Mouse (Mus musculus): ENCODE measurements around the gene Lysmd2.
"Not testable (repeated sequence)": the region's sequence is repeated elsewhere in the genome, so short reads cannot be mapped to it uniquely, and the experiment has no call there.

Lysmd2 gene

DNA sequence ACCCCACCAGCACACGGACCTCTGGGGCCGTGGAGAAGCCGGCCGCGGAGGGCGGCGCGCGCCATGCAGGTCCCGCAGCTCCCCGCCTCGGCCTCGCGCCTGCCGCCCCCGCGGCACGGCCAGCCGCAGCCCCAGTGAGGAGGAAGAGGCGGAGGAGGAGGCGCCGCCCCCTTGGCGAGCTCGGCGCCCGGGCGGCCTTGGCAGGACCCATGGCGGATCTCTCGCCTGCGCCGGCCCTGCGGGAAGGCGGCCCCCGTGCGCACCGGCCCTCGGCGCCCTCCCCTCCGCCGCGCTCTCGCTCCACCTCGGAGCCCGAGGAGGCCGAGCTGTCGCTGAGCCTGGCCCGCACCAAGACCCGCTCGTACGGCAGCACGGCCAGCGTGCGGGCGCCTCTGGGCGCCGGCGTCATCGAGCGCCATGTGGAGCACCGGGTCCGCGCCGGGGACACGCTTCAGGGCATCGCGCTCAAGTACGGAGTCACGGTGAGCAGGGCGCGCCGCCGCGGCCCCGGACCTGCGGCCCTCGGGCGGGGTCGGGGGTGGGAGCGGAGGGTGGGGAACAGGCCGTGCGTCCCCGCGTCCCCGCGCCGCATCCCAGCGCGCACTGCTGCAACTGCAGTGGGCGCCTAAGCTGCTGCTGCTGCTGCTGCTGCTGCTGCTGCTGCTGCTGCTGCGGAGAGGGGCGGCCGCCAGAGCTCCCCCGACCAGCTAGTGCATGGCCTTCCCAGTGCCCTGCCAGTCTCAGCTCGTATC lies at the start of gene Lysmd2:
Gene Lysmd2, plus strand, starts transcription at position 186 of the 752 bp plus-strand sequence.
- DNase-seq = peak; percentile 60

DNA sequence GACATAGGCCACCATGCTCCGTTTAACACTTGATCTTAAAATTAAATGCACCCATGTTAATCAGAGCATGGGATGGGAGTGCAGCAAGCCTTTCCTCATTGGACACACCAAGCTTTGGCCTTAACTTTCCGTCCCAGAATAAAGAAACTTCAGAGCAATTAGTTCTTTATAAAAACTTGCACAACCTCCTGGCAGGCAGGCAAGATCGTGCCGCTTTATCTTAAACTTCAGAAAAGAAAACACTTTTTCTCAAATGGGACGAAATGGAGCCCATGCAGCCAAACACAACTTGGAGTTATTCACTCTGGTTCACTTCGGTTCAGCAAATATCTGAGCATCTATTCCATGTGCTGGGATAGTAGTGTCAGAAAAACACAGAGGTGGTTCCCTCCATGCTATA lies 46.2 kb upstream of the Lysmd2 start:
- DNase-seq = no peak

DNA sequence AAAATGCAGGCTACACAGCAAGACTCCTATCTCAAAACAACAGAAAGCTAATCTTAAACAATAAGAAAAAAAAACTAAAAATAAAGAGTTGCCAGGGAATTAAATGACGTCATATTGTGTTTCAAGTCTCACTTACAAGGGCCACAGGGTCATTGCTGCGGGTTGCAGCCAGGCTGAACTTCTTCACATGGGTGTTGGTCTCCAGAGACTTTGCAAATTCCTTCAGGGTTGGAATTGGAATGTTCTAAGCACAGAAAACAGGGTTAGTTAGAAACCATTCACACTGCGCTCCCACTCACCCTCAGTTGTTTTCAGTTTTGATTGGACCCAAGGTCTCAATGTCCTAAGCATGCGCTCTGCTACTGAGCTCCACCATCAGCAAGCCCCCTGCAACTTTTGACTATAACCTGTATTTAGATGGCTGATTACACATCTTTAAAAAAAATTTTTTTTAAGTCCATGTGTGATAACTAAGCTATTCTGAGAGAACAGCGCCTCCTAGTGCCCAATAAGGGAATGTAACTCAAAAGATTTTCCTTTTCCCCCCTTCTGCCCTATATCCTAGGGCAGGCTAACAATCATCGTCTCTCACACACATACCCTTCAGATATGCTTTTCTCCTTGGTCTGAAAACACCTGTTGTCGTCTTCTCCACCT lies 43.7 kb upstream of the Lysmd2 start:
- no peak for DNase-seq

DNA sequence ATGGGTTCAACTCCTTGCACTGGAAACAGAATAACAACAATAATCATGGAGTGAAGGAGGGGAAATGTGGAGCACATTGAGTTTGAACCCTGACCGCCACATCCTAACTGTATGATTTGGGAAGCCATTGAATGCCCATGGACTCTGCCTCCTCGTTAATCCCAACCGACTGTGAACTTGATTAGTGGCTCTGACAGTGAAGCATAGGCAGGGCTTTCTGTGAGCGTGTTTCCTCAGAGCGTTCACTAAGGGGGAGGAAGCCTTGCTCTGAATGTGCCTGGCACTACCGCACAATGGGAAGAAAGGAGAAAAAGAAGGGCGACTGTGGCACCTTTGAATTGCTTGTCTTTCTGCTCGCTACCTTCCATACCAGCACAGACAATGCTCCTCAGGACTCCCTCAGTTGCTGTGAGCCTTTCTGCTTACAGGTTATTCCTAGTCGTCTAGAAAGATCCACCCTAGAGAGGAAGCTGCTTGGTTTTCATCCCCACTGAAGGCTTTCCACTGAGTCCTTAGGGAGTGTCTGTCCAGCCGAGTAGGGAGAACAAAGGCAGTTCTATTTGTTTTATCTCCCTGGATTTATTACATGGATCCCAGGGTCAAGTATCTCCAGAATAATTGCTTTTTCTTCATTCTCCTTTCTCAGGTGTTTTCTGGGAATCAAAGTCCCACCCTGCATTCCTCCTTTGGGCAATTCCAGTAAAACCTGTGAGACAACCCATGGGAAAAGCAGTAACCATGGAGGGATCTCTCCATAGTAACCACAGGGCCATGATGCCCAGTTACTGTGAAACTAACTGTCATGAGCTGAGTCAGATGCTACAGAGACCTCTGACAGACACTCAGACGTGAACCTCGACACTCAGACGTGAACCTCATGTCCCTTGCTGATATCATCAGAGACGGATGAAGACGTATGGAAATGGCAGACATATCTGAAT lies 35.4 kb upstream of the Lysmd2 start:
- no peak for DNase-seq

DNA sequence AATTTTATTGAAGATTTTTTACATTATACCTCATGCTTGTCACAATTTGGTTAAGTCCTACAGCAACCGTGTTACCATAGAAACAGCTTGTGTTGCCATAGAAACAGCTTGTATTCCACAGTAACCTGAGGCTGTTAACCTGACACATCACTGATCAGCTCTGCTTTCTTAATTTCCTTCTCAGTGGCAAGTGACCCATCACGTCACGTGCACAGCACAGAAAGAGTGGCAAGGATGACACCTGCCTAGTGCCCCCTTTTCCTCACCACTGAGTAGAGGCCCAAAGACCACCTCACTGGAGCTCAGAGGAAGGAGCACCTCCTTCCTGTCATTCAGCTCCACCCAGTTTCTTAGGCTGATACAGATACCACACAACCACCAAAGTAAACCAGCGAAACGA lies 32.1 kb upstream of the Lysmd2 start:
- no peak for DNase-seq

DNA sequence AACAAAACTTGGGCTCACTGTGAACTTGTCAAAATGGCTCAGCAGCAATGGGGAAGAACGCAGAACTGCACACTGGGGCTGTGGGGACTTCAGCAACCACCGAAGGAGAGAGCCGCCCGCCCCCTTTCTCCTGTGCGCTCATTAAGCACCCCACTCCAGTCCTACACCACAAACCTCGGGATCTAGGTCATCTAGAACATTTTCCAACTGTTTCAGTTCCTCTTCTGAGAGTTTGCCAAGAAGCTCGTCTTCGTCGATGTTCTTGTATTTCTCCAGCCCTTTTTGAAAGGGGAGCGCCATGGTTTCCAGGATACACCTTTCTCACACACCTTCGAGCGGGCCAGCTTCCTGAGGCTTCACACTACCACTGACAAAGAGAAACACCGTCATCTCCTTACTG lies 28.5 kb upstream of the Lysmd2 start:
- no peak for DNase-seq

DNA sequence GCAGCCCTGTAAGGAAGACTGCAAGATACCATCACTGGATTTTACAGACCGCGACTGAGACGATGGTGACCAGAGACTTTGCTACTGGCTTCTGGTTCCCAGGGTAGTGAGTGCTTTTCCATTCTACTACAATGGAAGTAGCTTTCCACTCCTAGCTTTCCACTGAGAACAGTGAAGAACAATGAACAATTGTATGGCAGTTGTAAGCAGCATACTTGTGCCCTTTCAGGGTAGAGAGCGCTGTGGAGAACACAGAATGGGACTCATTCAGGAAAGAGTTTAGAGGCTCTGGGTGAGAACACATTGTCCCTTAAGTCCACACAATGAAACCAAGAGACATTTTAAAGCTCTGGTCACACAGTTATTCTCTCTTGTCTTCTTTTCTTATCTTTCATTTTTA lies 27.9 kb upstream of the Lysmd2 start:
- no peak for DNase-seq

DNA sequence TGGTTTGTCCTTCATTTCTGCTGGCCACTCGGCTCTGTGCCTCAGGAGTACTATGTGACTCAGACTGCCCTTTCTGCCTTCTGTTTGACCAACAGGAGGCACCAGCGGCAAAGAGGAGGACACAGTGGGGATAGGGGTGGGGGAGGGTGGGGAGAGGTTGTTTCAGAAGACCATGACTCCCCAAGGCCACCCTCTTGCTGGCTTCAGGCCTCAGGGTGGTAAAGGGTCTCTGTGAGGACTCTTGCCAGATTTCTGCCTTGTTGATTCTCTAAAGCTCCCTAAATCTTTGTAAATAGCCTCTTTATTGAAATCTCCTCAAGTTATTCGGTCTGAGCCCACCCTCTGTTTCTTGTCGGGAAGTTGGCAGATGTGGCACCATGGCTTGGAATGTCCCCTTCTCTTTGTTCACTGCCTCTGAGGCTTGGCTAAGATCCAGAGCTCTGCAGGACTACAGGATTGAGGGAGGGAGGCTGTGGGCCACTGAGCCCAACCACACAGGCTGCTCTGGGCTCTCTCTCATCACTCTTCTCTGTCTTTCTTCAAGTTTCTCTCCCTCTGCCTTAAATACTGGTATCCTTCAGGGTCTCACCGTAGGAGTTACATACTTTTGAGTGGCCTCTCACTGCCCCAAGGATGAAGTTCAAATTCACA lies 26.2 kb upstream of the Lysmd2 start:
- peak; percentile 44 for DNase-seq

DNA sequence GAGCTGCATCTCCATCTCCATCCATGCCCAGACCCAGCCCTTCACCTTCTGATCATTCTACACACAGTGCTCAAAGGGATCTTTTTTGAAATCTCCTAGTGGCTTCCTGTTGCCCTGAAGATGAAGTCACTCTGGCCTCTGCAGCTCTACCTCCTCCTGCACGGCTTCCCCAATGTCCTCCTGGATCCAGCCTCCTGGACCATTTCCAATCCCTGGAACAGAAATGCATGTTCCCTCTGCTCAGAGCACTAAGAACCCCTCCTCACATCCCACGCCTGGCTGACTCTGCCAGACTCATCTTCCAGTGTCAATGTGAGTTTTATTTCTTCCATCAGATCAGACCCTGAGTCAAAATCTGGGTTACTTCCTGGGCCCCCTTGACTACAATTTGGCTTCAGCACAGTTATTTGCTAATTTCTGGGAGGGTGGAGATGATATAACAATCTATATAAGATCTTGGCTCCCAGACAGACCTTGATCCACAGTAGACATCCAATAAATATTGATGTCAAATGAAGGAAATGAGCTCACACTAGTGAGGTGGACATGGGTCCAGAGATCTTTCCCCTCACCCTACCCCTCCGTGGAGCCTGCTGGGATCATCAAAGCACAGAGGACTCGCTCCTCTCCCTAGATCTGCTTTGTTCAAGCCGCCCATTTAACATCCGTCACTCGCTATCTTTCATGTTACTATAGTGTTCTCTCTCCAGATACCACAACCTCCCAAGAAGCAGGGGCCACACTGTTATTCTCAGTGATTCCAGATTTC lies 25.2 kb upstream of the Lysmd2 start:
- DNase-seq = peak; percentile 21

DNA sequence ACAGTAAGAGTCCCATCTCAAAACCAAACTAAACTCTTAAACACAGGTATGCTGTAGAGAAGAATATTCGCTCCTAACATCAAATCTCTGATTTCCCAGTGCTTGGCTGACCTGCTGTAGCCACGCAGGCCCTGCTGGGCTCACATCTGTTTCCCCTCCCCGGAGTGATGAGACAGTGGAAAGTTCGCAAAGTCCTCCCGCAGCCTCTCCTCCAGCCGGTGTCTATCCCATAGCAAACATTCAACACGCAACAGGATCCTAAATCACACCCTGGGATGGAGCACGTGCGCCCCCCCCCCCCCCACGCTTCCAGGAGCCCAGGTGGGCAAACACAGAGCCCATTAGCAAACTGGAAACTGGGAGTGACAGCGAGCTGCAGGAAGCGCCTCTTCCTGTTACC lies 24.0 kb upstream of the Lysmd2 start:
- no peak for DNase-seq

DNA sequence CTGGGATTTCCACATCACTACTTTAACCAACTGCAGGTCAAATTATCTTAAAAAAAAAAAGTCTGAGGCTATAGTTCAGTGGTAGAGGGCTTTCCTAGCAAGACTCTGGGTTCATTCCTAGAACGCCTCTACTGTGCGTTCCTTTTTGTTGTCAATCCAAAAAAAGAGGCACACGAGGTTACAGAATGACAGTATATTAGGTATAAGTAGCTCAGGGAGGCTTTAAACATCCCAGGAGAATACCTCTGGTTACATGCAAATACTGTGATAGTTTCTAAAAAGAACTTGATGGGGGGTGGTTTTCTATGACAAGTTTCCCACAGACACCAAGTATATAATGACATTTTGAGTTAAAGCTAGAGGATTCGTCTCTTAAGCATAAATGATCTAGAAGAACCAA lies 18.0 kb upstream of the Lysmd2 start:
- no peak for DNase-seq

DNA sequence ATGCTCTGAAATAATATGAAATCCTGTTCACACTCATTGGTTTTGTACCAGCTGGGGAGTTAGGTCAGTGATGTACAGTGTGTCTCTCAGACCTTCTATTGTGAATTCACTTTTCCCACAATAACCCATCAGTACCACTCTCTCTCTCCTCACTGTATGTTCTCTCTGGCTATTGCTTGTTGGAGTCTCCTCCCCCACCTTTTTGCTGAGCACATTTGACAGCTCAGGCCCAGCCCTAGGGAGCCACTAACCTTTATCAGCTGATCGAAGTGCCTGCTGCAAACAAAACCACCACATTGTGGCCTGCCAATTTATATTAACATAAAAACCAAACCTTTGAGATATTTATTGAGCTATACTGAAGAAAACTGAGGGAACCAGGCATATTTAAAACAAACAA lies 16.0 kb upstream of the Lysmd2 start:
- no peak for DNase-seq

DNA sequence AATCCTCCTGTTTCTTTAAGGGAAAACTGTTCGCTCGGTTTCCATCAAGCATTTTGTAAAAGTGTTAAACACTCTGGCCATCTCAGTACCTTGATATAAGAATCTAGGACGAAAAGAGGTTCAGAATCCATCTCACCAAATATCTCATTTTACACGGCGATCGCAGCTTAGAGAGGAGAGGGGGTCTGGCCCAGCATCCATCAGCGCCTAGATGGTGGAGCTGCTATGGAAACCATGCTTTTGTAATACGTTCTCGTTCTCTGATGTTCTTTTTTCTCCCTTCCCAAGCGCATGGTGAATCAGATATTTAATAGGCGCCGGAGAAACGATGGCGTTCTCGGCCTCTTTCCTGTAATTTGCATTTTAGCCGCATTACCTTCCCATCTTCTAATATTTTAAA lies 15.6 kb upstream of the Lysmd2 start:
- DNase-seq = no peak

DNA sequence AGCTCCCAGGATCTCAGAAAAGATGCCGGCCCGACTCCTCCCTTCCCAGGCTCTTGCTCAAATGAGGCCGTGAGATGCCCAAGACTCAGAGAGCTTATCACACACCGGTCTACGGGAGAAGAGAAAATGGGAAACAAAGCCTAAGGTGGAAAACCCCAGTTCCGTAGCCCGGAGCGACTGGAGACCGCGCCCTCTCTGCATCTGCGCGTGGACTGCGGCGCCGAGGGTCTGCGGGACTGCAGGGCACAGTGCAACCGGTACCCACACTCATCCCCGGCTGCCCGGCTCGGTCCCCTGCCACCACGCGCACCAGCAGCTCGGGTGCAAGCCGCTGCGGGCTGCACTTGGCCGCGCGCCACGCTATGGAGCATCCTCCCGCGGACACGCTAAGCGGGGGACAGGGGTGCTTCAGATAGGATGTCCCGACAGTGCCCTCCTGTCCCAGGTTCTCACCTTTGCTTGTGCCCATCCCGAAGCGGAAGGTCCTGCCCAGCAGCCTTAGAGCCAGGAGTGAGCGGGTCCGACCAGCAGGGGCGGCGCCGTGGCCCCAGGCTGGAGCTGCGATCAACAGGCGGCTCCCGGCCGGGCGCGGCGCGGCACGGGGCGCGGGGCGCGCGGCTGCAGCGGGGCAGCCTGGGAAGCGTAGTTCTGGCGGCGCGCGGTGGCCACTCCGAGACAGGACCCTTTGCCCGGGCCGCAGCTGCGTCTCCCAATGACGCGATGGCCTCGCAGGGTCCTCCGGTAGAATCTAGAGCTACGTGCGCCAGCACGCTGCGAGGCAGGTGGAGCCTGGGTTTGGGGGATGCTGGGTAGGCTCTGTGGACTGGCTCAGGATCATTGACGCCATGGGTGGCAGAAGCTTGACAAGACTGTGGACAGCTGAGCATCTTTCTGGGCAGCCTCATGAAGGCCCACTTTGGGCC lies 14.7 kb upstream of the Lysmd2 start, which contains the start of gene Tmod2:
Gene Tmod2, minus strand, starts transcription at position 755 of the 923 bp plus-strand sequence.
- peak; percentile 78 for DNase-seq

DNA sequence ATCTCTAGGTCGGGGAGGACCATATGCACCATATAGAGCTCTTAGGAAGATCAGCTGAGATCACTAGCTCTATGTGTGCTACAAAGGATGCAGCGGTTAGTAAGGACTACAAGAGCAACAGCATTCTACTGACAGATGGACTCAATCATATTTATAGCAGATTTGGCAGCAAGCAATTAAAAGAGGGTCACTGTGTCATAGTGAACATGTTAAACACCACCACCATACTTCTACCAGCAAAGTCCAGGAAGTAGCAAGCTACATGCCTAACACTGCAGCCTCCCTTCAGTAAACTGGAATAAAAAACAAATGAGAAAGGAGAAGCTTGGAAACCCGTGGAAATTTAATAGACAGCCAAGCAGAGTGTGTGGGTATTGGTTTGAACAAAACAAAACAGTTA lies 9.0 kb upstream of the Lysmd2 start:
- no peak for DNase-seq

DNA sequence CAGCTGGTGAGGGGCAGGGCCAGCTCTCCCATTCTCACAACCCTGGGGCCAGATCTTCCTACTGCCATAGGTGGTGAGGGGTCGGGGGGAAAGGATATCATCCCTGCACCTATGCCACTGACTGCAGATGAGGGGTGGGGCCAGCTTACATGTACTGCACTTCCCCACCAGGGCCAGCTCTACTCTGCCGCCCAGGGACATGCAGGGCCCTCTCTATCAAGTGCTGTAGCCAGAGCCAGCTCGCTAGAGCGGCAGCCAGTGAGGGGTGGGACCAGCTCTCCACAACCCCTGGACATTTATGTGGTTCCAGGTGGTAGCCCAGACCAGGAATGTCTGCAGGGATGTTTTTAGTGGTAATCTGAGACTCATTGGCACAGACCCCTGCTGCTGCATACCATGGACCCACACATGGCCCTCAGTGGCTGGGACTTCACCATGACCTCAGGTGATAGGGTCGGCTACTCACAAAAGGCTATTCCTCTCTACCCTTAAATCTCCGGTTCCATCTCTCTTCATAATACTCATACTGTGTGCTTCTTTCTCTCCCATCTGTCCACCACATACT lies 6.6 kb upstream of the Lysmd2 start:
- DNase-seq = no peak

DNA sequence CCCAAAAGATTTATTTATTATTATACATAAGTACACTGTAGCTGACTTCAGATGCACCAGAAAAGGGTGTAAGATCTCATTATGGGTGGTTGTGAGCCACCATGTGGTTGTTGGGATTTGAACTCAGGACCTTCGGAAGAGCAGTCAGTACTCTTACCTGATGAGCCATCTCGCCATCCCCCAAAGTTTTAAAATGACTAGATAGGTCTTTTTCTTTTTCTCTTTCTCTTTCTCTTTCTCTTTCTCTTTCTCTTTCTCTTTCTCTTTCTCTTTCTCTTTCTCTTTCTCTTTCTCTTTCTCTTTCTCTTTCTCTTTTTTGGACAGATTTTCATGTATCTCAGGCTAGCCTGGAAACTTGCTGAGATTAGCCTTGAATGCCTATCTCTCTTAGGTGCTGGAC lies 5.8 kb upstream of the Lysmd2 start:
- not testable (repeated sequence) for DNase-seq

DNA sequence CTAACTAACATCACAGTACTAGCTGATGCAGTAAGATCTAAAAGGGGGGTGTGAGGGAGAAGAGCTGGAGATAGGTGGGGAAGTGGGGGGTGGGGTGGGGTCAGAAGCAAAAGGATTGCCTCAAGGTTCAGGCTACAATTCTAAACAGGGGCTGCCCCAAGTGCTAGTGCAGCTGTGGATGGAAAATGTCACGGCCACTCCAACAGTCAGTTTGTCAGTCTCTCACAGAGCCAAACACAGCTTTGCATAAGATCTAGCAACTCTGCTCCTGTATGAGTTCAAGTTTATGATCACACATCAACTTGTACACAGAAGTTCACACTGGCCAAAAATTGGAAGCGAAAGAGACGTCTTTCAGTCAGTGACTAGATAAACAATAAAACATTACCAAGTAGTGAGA lies 4.1 kb upstream of the Lysmd2 start:
- no peak for DNase-seq

DNA sequence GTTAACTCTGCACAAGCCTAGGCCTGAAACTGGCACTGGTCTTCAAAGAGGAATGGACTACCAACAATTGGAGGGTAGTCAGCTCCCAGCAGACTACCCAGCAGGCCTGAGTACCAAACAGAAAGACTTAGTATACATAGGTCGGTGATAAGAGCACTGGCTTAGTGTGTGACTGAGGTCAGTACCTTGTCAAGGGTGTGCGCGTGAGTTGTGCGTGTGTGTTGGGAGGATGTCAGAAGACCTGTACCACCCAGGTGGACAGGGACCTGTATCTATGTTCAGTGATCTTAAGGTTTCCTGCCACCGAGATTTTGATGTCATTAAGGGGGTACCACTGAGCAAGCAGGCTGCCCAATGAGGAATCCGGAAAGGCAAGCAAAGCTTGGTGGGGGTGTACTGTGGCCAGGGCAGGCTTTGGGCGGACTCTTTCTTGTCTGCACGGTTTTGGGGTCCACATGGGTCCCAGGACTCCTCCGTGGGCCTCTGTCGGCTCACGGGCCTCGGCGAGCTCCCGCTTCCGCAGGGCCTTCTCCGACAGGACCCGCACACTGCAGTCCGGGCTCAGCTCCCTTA lies 472 bp upstream of the Lysmd2 start:
- DNase-seq = no peak

DNA sequence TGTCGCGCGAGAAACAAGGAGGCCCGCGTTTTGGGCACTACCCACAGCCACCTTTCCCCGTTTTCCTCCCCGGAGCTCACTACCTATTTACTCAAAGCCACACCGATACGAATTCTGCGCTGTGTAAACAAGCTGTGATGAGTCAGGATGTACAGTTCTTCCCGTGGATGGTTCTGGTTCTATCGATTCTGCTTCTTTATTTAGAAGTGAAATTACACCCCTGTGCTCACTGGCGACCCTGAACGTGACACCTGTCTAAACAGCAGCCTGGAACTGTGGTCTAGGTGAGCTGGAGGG lies 715 bp downstream of the Lysmd2 start:
- DNase-seq = no peak
